Comparison of ENCODE assay signal across 8 mouse cellular contexts in the genomic region with DNA sequence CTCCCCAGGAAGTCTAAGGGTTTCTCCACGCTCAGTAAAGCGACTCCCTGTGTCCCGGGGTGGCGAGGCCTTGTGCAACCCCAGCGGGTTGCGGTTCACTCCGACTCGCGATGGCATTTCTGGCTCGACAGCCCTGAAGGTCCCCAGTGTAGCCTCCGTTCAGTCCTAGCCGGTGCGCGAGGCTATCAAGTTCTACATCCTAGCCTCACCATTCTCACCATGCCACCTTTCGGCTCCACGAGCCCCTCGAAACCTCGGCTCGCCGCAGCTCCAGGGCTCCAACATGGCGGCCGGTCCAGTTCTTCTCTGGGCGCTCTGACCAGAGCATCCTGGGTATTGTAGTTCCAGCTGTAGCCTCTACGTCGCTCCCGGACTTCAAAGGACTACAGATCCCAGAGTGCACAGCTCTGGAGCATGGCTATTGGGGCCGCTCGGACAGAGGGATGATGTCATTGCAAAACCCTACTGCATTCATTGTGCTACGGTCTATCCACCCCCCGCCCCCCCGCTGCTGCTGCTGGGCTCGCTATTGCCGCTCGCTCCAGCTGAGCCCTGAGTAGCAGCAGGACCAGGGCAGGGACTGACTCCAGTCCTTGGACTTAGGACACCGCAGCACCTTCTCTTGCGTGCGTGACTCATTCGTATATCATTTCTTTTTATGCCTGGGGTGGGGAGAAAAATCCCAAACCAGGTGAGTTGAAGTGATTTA. TPM values are rescaled to one million over a fixed set of nuclear protein-coding genes. Genes with fewer than 3 reads are reported as not detected.
DNase-seq lines count a peak whose midpoint lies in the region; ATAC-seq lines count a peak whose summit lies in the region.

Gene Rab30 (plus strand): TSS at position 452 of the 709 bp plus-strand sequence.

- DNase-seq in adrenal gland, adult (ENCODE audit: inconsistent age in 2 of 2, low spot score in 1 of 2) = peak; percentile 96 to 97
- DNase-seq in embryo, embryonic 10.5 days (ENCODE audit: low spot score) = peak; percentile 99
- DNase-seq in gastrocnemius, postnatal 14 days = peak; percentile 90
- peak; percentile 95 to 98 for DNase-seq in left cerebral cortex, postnatal 10 days (ENCODE audit: extremely low spot score in 1 of 2, low spot score in 2 of 2)
- peak; percentile 91 for DNase-seq in right cerebral cortex, postnatal 25 days
- DNase-seq in urinary bladder, postnatal 4 days (ENCODE audit: low spot score in 2 of 2) = peak; percentile 88 to 90

- intact Hi-C loops in gastrocnemius, postnatal 14 days (cut with DNase I; ENCODE audit: low total_unique reads) = no loop called here
- intact Hi-C loops in left cerebral cortex, postnatal 10 days (cut with DNase I) = loop anchor here (5.0 kb wide), 3 partner anchors 36 to 86 kb away; partner anchors contain the start of gene Pcf11

- peak; percentile 98 for ATAC-seq in inflammation-experienced regulatory T-cells, adult 6 months
- ATAC-seq in megakaryocyte-erythroid progenitor cell, adult 5-6 weeks (replicated peaks; ENCODE audit: low FRiP score, low TSS enrichment, poor library complexity, severe bottlenecking) = peak; percentile 97

RNA-seq across cellular contexts. Expression of gene Rab30, which starts in this region (rescaled TPM):
- total RNA-seq in gastrocnemius, postnatal 14 days (2021) = 1 to 10 TPM; 5.0 to 6.3 TPM
- polyA plus RNA-seq in inflammation-experienced regulatory T-cells, adult 6 months (2017; shearing (Covaris generic)) = under 1 TPM in 2 of 3 experiments, not detected in 1; 0.35 to 0.49 TPM
- 10 to 100 TPM; 33.3 to 34.9 TPM for total RNA-seq in left cerebral cortex, postnatal 10 days (2021)
- 0.46 and 0.67 TPM in 2 replicates for total RNA-seq in megakaryocyte-erythroid progenitor cell, adult 5-6 weeks (2014; fragmentation: Nextera tagmentation)
- 0.28 and 3.6 TPM in 2 replicates for total RNA-seq in megakaryocyte-erythroid progenitor cell, adult 5-6 weeks (2017)

Comparison
In these comparisons a context has a peak if more than half of its experiments do, and no peak if none do; other contexts are left out.
1. Peak in every context shown above with its lines: DNase-seq and ATAC-seq.
2. RNA of gene Rab30 (total RNA-seq): 33.3 to 34.9 TPM in left cerebral cortex, postnatal 10 days; 5.0 to 6.3 TPM in gastrocnemius, postnatal 14 days and 0.28 to 3.6 TPM in megakaryocyte-erythroid progenitor cell, adult 5-6 weeks; every median in the first group is over 4 times any median in the second.
3. Peak in ATAC-seq in inflammation-experienced regulatory T-cells, adult 6 months; RNA of the gene not detected or under 1 TPM.